Mouse (Mus musculus) c-Kit-negative CD71-positive TER-119-positive erythroid progenitor cells, embryonic 14.5 days (primary cell): ENCODE measurements around the gene Ttll8.
A peak's percentile ranks its signal among the peaks of the same experiment; 100 is the strongest.

Experiments
- DNase-seq: peaks from one replicate; pipeline ENCODE4 v3.0.0-alpha.2; 2013; ENCODE audit warnings: low read depth, low spot score

The Ttll8 gene

DNA sequence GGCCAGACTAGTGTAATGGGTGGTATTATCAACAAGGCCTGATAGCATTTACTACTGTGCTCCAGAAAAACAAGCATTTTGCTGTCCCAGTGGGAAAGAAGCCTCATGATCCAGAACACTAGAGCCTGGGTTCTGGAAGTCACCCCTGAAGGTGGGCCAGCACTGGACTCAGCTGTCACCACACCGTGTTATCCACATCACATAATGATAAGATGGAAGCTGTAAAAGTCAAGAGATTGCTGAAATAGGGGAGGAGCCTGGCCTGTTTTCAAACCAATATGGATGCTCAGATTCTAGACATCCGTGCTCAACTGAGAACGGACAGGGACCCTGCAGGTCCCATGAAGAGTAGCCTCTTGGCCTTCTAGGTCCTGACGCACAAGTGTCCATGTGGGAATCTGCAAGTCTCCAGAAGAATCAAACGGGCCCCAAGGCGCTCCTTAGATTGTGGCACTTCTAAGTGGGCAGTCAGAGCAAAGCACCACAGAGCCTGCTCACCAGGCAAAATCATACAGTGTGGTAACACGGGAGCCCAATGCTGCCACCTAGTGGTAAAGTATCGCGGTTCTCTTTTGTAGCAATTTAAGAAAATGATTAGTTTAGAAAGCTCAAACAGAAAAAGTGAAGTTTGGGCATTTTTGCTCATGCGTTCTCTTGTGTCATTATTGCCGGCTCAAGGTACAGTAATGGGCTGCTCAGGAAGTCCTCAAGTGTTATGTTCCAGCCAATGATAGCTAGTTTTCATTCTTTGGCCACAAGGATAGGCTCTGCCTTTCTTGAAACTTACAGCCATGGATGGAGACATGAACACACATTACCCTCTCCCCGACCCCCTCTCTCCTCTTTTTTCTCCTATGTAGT is 32.9 kb downstream of the Ttll8 start:
- peak; percentile 42 for DNase-seq

DNA sequence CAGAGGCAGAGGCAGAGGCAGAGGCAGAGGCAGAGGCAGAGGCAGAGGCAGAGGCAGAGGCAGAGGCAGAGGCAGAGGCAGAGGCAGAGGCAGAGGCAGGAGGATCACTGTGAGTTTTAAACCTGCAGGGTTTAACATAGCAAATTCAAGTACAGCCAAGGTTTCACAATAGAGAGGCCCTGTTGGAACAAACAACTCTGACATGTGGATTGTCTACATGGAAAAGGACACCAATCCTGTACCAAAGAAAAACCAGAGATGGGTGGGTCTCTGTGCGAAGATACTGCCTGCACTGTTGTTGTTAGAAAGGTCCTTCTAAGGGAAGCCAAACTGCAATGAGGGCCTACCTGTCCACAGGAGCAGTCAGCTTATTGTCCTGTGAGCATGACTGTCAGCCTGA is 34.2 kb downstream of the Ttll8 start:
- no peak for DNase-seq

- DNase-seq = no peak
Measured at GRCm38 (mm10) chr15:88919328-88919727, 34.9 kb downstream of the Ttll8 start.

DNA sequence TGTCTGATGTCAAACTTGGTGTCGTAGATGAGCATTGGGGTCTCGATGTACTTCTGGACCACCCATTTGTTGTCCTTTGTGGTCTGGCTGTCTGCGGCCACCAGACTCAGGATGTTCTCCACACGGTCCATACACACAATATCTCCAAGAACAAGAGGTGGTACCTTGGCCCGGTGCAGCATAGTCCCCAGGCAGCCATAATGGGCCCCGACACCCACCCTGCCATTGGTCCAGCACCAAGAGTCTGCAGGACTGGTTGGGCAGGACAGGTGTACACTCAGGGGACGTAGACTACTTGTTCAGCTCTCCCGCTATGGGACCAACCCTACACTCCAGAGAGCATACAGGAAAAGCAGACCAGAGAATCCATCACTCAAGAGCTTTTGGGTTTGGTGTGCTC is 37.1 kb downstream of the Ttll8 start:
- no peak for DNase-seq

DNA sequence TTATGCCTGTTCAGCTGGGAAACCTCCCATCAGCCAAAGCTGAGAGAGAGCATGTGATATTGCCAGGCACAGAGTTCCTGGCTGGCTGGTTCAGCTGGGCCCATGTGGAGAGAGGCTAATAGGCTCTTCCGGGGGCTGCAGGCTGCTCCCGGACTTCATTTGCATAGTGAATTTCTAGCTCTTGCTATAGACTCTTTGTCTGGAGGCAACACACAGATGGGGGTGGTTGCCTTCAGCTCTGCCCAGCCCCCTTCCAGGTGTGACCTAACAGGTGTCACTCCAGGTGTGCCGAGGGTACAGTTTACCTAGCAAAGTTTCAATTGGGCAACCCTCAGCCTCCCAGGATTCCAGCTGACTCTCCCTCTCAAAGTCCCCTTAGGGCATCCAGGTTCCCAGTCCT is 37.9 kb downstream of the Ttll8 start:
- DNase-seq = no peak

DNA sequence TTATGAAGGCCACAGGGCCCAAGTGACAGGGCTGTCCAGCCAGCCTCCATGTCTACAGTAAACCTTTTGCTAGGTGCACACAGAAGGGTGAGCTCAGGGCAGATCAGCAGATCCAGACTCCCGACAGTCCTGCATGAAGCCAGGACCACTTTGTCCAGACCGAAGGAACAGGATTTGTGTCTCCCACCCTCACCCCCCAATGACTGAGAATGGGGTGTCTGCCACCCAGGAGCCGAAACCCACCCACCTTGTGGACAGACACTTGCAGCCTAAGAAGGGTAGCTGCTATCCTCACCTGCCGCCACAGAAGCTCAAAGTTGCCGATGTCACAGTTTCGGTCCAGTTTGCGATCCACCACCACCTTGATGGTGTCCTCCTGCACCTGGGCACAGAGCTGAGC is 39.2 kb downstream of the Ttll8 start:
- no peak for DNase-seq

DNA sequence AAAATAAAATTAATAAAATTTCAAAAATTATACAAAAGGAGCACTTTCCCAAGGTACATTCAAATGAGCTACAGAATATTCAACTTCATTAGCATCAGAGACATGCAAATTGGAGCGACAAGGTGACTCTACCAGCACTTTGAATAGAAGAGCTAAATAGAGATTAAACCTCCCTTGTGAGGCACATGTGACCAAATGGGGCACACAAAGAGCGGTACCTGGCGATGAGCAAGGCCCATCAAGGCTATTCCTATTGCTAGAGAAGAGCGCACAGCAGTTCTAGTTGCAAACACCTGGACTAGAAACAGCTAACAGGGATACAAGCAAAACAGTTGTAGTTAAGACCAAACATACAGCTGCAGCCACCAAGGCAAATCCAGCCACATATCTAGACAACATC is 47.9 kb downstream of the Ttll8 start:
- no peak for DNase-seq

DNA sequence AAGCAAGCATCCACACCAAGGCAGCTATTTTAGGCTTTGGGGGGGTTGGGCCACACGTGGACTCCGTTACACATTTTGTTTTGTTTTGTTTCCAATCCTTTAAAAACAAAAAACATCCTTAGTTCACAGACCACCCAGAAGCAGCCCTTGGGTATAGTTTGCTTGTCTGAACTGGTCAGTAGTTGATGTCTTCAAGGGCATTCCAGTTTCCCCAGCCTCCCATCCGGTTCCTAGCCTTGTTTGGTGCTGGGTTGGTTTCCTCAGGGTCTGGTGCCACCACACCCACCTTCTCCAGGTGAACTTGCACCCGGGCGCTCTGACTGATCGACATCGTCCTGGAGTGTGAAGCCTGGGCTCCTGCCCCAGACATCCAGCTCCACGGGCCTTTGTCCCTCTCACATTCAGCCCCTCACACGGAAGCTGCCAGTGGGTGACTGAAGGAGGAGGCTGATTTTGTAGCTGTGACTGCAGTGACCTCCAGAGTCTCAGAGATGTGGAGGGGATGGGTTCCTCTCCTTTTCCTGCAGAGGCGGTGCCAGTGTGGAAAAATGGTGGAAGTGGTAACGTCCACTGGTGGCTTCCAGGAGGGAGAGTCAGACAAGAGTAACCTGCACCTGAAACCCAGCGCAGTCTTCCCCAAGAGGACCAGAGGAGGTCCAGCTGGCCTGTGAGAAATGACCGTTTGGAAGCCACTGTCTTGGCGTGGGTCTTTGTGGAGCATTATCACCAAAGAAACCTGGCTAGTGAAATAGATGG is 50.0 kb downstream of the Ttll8 start:
- DNase-seq = no peak

- no peak for DNase-seq
Measured at GRCm38 (mm10) chr15:88903086-88903485, 51.1 kb downstream of the Ttll8 start.

- DNase-seq = no peak
Measured at GRCm38 (mm10) chr15:88902200-88902875, 51.9 kb downstream of the Ttll8 start.

GRCm38 (mm10) chr15:88896341-88896980 is 57.8 kb downstream of the Ttll8 start:
- no peak for DNase-seq

GRCm38 (mm10) chr15:88895891-88896290 is 58.3 kb downstream of the Ttll8 start:
- DNase-seq = no peak

- no peak for DNase-seq
Measured at GRCm38 (mm10) chr15:88895119-88895518, 59.1 kb downstream of the Ttll8 start.

GRCm38 (mm10) chr15:88892876-88893275 is 61.3 kb downstream of the Ttll8 start:
- no peak for DNase-seq

DNA sequence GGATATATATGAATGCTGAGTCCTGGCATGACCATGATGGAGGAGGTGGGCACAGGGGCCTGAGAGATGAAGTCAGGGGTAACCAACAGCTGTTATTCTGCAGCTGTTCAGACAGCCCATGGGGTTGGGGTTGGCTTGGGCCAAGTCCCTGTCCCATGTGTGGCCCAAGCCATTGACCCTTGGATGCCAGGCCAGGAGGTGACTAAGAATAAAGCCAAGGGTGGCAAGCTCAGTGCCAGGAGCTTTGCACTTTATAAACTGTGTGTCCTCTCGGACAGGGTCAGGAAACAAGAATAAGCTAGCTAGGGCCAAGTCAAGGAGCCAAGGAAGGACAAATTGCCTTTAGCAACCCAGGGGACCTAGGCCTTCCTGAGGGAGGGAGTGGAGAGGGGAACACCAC is 62.0 kb downstream of the Ttll8 start:
- no peak for DNase-seq

- no peak for DNase-seq
Measured at GRCm38 (mm10) chr15:88891676-88892040, 62.6 kb downstream of the Ttll8 start.

DNA sequence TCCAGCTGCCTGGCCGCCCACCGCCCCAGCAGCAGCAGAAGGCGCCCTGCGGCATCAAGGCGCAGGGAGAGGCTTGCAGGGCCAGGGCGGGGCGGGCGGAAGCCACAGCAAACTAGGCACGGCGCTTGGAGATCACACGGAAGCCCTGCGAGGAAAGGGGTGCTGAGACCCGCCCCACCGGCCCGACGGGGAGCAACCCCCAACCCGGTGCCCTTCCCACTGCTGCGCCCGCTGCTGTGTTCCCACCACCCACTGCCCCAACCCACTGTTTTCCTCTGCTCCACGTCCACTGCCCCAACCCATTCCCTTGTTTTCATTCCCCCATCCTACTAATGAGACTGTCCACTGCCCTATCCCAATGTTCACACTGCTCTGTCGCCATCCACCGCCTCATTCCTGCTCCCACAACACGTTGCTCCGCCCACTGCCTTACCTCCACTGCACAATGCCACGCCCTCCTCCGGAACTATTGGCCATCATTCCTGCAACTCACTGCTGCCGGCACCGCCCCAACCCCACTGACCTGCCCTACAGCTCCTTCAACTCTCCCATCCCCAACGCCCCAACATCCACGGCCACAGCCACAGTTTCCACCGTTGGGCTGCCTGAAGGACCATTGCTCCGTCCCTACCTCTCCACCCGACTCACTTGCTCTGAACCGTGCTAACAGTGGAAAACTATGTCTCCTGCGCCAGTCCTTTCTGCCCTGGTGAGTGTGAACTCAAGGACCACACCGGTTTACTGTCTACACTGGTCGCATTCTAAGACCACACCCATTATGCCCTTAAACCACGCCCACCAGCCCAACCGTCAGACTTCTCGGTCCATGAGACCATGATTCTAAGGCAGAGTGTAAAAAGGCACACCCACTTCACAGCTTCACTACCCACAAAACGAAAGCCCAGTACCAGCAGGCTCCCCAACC is 63.2 kb downstream of the Ttll8 start:
- peak; percentile 52 for DNase-seq

- no peak for DNase-seq
Measured at GRCm38 (mm10) chr15:88889994-88890393, 64.2 kb downstream of the Ttll8 start.

- DNase-seq = no peak
Measured at GRCm38 (mm10) chr15:88889032-88889431, 65.2 kb downstream of the Ttll8 start.

DNA sequence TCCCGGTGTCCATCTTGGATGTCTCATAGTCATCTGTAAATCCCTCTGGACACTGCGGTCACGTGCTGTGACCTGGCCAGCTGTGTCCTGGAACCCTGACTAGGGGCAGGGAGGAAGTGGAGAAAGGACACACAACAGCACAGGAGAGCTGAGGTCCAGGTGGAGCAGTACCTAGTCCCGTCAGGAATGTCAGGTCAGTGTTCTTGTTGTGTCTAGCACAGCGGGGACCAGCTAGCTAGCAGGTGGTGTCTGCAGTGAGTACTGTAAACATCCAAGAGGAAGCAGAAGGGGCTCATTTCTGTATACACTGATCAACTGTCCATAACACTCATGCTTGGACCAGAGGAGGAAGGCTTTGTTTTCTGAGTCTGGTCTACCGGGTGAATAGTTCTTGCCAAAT is 68.8 kb downstream of the Ttll8 start:
- DNase-seq = no peak

DNA sequence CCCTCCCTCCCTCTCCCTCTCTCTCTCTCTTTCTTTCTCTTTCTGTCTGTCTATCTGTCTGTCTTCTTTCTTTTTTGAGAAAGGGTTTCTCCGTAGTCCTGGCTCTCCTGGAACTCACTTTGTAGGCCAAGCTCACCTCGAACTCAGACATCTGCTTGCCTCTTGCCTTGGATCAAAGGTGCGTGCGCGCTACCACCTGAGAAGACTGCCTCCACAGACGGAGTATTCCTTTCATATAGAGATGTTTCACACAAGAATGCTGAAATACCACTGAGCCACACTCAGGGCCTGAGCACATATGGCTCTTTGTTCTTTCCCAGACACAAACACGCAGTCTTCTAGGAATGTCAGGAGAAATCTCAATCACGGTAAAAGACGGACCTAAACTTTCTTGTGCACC is 70.9 kb downstream of the Ttll8 start:
- no peak for DNase-seq
